Mouse (Mus musculus): Measurements from ENCODE around the gene Flnb. TPM values are rescaled to one million over a fixed set of nuclear protein-coding genes. Genes with fewer than 3 reads are reported as not detected.
A peak's percentile ranks its signal among the peaks of the same experiment; 100 is the strongest.

Gene Flnb
- total RNA-seq, 1 experiment from 2014 or later, result 45.7 TPM

DNA sequence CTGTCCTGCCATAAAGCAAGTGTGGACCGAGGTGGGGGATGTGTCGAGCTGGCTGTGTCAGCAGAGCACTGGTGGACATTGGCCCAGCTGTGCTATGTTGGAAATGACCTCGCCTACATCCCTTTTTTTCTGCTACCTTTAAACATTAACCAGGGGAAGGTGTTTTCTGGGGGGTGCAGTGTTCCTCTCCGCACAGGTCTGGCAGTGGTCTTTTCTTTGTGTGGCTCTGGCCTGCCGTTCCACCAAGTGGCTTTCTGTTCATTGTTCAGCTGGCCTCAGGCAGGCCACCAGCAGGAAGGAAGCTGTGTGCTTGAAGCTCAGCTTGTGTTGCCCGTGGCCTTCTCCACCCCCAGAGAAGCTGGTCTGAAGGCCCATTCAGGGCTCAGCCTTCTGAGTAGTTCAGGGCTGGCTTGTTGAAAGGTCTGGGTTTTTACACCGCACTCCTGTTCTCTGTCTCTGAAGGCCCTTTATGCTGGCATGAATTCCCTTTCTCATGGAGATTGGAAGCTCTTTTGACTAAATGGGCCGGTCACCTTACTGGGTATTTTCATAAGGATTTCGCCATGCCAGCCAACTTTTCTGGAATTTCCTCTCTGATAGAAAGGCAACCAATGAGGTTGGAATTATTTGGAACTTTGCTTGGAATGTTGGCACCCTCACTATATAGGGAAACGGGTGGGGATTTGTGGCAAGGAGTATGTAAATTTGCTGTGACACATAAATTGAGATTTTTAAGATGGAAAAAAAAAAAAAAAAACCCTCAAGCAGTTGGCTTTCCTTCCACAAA, 8.6 kb downstream of the Flnb start:
- peak; percentile 23 for DNase-seq

DNA sequence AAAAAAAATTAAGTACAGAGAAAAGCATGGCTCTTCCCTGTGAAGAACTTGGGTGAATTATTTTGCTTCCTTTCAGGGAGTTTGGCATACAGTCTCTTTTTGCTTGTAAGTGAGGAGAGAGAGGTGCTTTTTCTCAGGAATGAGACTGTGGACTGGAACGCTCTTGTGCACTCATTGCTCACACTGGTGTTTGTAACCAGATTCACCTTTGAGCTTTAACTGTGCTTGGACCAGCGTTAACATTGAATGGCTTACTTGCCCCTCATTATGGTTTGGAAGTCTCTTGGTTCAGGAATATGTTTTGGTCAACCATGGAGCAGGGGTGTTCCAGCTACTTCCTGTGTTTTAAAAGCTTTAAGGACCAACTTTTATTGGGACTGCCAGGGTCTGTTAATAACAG, 11.4 kb downstream of the Flnb start:
- no peak for DNase-seq

DNA sequence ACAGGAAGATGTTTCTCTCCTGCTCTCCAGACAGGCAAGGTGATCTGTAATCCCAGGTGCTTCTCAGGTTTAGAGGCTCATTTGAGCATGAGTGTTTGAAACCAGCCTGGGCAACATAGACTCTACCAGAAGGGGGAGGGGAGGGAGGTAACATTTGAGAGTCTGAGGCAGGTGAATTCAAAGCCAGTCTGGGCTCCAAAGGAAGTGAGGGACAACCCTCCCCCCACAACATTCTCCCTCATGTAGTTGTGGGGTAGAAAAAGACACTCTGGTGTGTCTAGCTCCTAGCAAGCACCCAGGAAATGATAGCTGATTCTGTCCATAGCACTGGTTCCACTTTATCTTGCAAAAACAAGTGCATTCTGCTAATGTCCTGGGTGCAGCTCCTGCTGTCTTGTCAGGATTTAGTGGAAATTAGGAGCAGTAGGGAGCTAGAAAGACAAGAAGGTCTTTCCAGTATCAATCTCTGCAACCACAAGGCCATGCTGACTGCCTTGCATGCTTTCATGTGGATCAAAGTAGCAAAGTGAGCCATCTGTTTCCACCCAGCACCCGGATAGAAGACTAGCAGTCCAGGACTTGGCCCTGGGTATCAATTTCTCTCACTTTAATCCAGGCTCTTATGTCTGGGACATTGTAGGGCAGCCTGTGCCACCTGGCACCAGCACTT, 14.1 kb downstream of the Flnb start:
- peak; percentile 23 for DNase-seq

DNA sequence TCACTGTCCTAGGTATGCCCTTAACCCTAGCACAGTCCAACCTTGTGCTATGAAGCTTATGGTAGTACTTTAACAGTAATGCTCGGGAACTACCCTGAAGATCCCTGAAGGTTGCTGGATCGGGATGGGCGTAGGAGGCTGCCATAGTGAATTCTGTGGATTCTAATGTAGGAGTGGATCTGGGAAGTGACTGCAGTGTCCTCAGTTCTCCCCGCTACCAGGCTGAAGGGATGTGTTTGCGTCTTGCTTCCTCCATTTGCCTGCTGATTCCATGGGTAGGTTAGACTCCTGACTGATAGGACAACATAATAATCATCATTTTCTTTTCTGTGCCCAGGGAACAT, 14.7 kb downstream of the Flnb start:
- DNase-seq, result no peak

DNA sequence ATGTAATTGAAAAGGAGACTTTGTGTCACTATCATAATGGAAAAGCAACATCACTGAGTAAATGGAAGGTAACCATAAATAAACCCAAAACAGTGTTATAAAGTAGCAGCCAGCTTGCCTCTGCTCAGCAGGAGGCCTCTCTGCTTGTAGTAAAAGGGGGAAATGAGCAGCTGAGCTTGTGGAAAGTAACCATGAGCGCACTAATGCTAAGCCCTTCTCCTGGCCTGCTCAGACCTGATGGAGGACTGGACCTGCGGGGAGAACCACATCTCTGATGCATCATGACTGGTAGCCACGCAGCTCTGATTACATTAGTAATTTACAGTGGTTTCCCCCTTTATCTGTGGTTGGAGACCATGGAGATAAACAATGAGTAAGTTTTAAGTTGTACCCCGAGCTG, 15.7 kb downstream of the Flnb start:
- no peak for DNase-seq

DNA sequence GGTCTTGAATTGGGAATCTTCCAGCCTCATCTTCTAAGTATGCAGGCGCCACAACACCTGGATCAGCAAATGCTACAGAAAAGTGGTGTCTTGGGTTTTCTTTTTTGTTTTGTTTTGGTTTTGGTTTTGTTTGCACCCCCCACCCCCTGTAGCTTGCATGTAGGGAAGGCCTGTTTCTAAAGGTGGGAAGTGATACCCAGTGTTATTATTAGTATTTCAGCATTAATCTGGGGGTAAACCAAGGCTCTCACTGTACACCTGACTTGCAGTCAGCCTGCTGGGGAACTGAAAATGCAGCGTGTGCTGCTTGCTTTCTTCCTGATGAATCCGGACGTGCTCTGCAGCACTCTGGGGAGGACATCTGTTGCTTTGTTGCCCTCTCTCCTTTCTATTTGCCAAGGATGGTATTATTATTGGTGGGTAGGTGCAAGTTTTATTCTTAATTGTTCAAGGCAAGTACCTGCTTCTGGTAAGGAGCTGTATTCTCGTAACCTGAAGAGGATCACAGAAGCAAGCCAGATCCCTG, 20.9 kb downstream of the Flnb start:
- DNase-seq, result no peak

DNA sequence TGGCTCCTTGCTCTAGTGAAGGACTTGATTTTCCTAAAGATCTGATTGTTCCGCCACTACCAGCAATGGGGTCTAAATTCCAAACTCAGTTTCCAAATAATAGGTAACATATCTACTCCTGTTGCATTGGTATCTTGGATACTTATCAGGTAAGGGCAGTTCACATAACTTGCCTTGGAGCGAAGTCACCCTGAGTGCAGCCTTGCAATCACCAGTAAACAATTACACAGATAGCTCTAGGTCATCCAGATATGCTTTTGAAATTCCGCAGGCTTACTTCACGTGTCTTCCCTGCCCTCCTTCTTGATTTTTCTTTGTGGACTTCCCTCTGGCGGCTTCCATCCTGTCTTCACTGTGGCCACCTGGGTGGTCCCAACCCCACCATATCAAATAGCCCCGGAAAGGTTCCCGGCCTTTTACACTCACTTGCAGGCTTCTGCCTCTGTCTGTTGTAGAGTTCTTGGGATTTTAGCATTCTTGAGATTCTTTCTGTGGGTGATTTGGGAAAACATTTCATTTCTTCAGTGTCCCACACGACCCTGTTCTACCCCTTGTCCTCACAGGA, 22.3 kb downstream of the Flnb start:
- DNase-seq, result no peak

DNA sequence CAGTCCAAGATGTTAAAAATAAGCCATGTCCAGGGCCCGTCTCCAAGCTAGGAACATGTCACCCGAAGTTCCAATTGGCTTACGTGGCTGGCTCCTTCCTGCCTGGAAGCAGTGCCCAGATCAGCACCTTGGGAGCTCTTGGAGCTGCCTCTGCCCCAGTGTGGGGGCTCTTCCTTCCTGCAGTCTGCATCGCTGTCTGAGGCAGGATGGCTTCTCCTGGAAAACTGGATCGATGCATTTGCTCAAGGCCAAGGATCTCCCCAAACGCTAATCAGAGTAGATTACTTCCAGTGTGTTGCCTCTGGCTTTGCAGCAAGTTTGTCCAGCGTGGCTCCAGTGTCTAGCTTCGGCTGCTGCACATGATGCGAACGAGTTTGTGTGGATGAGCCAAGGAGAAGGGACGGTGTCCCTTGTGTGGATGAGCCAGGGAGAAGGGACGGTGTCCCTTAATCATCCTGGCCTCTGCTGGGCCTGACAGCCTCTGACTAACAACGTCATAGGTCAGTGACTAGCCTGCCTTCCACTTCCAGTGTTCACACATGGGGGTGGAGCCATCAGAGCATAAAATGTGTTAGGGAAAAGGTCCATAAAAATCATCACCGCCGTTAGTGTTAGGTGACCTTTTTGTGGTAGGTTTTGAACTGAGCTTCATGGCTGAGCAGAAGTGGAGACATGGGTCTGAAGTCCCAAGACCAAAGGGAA, 25.0 kb downstream of the Flnb start:
- peak; percentile 72 for DNase-seq

DNA sequence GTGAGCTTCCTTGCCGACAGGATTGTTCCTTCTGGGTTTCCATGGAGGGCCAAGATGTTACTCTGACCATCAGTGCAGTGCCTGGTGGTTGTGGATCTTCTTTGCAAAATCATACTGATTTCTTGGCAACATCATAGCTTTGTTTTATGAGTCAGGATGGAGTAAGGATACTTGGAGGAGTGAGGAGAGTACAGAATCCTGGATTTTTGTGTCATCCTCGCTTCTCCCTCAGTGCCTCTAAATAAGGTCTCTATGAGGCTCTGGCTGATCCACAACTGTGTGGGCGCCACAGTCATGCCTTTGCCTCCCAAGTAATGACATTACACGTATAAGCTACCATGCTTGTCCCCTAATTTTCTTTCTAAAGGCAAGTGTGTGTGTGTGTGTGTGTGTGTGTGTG, 28.9 kb downstream of the Flnb start:
- DNase-seq, result no peak

DNA sequence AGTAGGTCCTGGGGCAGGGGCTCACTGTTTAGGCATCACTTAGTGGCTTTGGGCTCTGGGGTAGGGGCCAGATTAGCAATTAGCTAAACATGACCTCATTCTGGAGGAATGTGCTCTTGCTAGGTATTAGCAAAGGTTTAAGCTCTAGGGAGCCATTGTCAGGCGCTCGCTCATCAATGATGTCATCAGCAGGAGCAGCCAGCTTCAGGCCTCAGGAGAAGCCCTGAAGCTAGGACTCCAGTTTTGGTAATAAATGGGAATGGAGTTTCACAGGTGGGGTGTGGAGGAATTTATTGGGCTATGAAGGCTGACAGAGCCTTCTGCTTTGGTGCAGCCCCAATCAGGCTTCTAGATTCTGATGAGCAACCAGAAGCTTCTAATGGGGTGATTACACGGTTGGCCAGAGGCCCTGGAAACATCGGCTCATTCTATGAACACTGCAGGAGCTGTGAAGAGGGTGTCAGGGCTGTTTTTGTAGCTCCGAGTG, 30.0 kb downstream of the Flnb start:
- no peak for DNase-seq

DNA sequence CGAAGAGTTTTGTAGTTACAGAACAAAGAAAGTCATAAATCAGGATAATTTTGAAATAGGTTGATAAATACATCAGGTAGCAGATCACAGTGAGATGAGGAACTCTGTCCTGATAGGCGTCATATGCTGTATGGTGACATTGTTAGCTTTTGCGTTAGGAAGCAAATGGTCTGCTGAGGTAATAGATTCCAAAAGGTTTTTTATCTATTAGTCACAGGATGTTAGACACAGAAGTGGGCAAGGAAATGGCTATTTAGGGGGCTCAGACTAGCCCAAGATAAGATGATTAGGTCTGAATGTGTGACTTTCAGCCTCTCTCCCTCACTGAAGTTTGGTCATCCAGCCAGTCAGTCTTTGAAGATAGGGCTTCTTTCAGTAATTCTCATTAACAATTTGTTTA, 33.2 kb downstream of the Flnb start:
- DNase-seq, result no peak

DNA sequence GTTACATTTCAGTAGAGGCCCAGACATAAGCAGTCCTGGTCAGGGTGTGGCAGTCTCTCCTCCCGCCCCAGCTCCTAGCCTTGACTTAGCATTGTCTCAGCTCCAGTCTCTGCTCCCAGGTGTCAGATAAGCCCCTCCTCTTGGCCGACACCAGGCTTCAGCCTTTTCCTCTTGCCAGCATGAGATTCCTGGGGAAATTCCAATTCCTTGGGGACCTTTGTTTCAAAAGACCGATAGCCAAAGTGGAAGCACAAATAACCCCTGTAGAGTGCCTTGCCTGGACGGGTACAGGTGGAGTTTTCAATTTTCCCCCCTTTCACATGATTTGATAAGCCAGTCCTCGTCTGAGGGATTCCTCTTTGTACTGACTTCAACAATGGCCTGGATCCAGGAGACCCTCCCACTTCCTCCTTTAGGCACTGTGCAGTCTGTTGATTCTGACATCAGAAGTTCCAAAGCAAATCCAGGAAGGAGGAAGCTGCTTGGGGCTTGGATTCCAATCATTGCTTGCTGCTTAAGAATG, 33.8 kb downstream of the Flnb start:
- peak; percentile 30 for DNase-seq

DNA sequence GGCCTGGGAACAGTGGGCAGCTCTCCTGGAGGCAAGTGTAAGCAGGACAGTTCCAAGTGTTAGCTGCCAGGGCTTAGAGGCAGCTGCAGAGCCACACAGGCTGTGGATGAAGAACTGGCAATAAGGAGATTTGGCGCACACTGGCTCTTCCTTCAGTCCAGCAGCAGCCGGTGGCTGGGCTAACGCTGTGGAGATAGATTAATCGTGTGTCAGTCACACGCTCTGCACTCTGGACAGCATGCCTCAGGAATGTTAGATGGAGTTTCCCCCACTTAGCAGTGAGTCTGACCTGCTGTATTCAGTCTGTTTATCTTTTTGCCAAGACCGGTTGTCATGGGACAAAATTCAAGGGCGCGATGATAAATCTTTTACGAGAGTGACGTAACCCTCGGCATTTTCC, 35.9 kb downstream of the Flnb start:
- peak; percentile 72 for DNase-seq

DNA sequence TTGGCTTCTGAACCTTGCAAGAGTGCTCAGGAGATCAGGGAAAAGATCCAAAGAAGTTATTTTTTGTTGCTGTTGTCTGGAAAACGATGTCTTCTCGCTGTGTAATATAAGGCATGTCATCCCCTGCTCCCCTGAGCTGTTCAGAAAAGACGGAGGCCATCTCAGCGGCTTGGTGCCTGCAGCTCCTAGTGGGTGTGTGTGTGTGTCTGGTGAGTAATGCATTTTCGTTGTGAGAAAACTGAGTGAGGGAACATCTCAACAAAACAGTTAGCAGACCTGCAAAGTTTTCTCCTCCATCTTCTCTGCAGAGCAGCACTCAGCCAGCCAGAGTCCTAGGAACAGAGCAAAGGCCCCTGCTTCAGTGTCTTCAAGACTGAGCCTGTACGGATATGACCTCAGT, 36.6 kb downstream of the Flnb start:
- no peak for DNase-seq

DNA sequence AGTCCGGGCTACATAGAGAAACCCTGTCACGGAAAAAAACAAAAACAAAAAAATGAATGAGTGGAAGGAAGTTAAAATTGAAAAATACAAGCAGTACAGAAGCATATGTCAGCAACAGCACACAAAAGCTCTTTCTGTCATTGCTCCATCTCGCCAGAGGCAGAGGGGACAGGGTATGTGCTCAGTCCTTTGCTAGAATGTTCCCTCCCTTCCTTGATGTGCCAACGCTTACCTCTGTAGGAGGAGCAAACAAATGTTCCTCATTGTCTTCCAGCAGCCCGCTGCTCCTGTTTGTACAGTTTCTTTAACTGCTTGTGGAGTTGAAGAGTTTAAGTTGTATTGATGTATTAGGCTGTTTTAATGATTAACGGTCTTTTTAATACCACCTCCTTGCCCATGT, 37.3 kb downstream of the Flnb start:
- no peak for DNase-seq

DNA sequence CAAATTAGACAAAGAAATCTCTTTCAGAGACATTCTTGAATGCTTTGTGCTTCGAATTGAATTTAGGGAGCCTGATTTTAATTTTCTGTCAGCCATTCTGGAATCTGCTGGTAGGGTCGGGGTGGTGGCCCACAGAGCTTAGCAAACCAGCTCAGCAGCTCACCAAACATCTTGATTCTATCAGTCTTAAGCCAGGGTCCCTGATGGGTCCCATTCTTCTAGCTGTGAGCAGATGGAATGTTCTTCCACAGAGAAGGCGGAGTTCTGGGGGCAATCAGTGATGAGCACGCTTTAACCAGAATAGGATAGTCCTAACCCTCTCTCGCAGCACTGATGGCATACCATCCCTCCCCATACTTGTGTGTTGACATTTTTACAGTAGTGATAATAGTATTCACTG, 37.7 kb downstream of the Flnb start:
- DNase-seq, result no peak

DNA sequence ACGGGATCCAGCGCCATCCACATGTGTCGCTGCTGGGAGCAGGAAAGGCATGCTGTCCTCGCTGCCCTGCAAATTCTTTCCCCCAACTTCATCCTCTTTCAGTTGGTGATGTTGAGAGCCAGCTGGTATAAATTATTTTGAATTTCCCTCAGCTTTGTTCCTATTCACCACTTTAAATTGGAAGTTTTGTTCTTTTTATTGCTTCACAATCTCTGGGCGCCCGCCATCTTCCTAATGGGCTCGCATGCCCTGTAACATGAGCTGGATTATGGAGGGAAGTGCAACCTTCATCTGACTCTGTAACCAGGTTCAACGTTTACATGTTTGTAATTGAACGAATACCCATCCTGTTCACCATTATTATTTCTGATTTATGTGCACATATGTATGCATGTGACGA, 38.6 kb downstream of the Flnb start:
- DNase-seq, result no peak

DNA sequence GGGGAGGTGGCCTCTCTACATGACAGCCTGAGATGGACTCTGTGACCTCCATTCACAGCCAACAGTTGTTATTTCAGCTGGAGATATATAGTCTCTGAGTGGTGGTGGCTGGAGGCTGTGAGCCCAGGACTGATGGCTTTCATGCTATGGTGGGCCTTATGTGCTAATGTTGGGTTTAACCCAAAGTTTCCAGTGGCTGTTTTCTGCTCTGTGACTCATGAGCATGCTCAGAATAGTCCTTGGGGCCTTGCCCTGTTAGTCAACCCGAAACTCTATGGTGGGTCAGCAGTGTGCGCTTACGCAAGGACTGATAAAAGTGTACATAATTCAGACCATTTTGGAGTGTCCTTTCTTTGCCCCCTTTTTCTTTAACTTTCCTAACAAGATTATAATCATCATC, 40.1 kb downstream of the Flnb start:
- DNase-seq, result peak; percentile 40

DNA sequence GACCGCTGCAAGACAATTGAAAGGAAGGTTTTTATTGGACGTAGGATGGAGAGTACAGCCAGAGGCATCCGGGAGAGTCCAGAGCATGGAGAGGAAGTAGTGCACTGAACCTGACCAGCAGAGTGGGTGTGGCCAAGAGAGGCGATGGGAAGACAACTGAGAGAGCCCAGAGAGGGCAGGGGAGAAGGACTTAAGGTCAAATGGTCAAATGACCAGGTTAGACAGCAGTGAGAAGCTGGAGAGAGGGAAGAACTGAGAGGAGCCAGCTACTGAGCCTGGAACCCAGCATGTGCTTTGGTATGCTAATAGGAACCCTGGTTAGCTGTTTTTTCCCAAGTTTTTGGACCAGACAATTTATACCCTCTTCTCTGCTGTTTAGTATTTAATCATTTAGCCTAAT, 40.7 kb downstream of the Flnb start:
- DNase-seq, result no peak

DNA sequence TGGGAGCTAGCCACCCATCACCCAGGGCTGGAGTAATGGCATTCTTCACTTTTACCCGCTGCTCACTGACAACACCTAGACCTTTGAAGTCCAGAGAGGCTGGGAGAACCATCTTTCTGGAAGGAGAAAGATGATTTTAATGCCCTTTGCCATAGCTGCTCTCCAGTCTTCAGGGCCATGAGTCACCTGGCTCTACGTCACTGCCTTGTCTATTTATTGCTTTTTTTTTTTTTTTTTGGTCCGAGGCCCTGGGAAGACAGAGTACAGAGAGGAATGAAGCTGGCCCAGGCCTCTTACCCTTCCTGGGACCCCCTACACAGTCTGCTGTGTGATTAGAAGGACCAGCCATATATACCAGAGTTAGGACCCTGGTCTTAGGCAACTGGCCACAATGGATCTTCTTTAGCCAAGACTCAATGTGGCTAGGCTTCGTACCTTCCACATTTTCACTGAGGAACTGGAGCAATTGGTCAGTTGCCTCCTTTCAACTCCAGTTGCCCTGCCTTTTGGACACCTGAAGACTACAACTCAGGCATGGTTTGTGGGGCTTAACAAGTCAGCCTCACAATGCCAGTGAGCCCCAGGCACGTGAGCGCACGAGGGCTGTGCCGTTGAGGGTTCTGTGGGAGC, 42.9 kb downstream of the Flnb start:
- DNase-seq, result peak; percentile 42

DNA sequence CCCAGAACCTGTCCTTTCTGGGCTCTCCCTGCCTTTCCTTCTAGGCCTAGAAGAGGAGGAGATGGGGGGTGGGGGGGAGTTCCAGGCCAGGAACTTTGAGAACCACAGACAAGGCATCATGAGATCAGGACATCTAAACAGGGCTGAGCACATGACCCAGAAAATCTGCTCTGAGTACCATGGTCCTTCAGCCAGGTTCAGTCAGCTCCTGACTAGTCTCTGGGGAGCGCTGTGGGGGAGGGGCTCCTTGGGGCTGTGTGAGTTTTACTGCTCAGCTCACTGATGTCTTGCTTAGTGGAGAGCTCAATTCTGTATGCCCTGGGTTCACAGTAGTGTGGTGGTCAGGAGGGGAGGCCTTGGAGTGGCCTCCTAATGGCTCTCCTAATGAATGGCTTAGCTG, 43.5 kb downstream of the Flnb start:
- DNase-seq, result peak; percentile 27

DNA sequence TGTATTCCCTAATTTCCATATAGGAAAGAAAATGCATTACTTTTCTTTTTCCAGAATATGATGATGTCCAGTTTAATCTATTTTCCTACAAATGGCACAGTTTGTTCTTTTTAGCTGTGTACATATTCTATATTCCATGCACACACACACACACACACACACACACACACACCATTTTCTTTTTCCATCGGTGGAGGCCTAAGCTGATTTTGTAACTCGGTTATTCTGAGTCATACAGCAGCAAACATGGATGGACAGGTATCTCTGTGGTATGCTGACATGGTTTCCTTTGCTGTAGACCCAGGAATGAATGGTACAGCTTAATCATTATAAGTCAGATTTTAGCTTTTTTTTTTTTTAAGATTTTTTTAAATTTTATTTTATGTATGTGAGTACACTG, 44.5 kb downstream of the Flnb start:
- no peak for DNase-seq
